Mouse (Mus musculus) hindbrain, embryonic 12.5 days (tissue): ENCODE data around the gene Ugt1a2. TPM values are rescaled to one million over a fixed set of nuclear protein-coding genes. Genes with fewer than 3 reads are reported as not detected.

Experiments
- ATAC-seq: fragments of 200-750 bp; cut with Nextera tagmentation; 2 replicates; pipeline ENCODE4 v1.8.0; 2017; ENCODE audit warnings: moderate TSS enrichment; ENCODE audit not compliant: low FRiP score
- H3K27ac ChIP-seq: fragments of 300-500 bp; sonication (generic); 2 replicates; pipeline ENCODE4 v1.5.1; 2016; ENCODE audit warnings: mild to moderate bottlenecking
- H3K27me3 ChIP-seq: fragments of 300-500 bp; sonication (generic); 2 replicates; pipeline ENCODE4 v1.6.1; 2016; ENCODE audit warnings: mild to moderate bottlenecking
- H3K36me3 ChIP-seq: fragments of 300-500 bp; sonication (generic); 2 replicates; pipeline ENCODE4 v1.6.1; 2016; ENCODE audit warnings: mild to moderate bottlenecking
- H3K4me1 ChIP-seq: fragments of 300-500 bp; sonication (generic); 2 replicates; pipeline ENCODE4 v1.6.1; 2016
- H3K4me2 ChIP-seq: fragments of 300-500 bp; sonication (generic); replicated peaks from 2 replicates; pipeline ENCODE4 v1.6.1; 2016; ENCODE audit warnings: mild to moderate bottlenecking
- H3K4me3 ChIP-seq: fragments of 300-500 bp; sonication (generic); 2 replicates; pipeline ENCODE4 v1.5.1; 2016; ENCODE audit warnings: mild to moderate bottlenecking
- H3K9ac ChIP-seq: fragments of 300-500 bp; sonication (generic); 2 replicates; pipeline ENCODE4 v1.6.1; 2016; ENCODE audit warnings: mild to moderate bottlenecking, moderate library complexity
- H3K9me3 ChIP-seq: fragments of 300-500 bp; sonication (generic); replicated peaks from 2 replicates; pipeline ENCODE4 v1.6.1; 2016; ENCODE audit warnings: mild to moderate bottlenecking
- WGBS: fragments of 180-500 bp; shearing (Covaris S2); methylation state at CpG from one replicate; pipeline ENCODE4 v1.1.7; 2016; 5-methylcytosine and 5-hydroxymethylcytosine counted together
- polyA plus RNA-seq: library from polyadenylated mRNA; unstranded; fragments of >200 nt; fragmentation: Nextera tagmentation; extraction: Ambion mirVana; gene quantifications from 2 replicates; pipeline ENCODE4 v1.2.1, GENCODE M21; 2016

Ugt1a2 gene
- polyA plus RNA-seq, 1 experiment from 2014 or later = 0.10 TPM

- no peak overlapping the region for H3K27ac ChIP-seq
- H3K36me3 ChIP-seq = peaks cover 28% of the 10 kb centered on the region
- no peak overlapping the region for H3K4me3 ChIP-seq
- H3K4me2 ChIP-seq = no peak overlapping the region
- no peak for ATAC-seq
- no peak overlapping the region for H3K9ac ChIP-seq
- 80% methylated on average over 10 of the region's 10 CpGs for WGBS
- peaks cover 78% of the 10 kb centered on the region for H3K9me3 ChIP-seq
- no peaks in the 10 kb centered on the region for H3K4me1 ChIP-seq
- no peaks in the 10 kb centered on the region for H3K27me3 ChIP-seq
Observed at GRCm38 (mm10) chr1:88256886-88257663, 56.7 kb downstream of the Ugt1a2 start.

DNA sequence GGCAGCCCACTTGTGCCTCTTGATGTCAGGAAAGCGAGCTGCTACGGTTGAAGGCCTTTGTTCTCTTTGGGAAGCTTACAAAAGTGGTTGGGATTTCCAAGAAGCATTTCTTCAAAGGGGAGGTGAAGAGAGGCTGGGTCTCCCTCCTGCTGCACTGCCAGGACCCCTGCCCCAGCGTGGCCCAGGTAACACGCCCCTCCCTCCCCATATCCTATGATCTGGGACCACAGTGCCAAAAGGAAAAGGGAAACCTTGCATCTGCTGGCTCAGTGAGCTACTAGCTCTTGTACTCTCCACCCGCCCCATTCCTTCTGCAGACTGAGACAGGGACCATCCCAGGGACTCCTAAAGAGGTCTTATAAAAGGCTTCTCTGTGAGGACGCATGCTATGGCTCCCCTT is 57.3 kb downstream of the Ugt1a2 start:
- Histone ChIP-seq H3K4me2 (no peak overlapping the region), H3K4me1 (no peaks in the 10 kb centered on the region), H3K9ac (no peak overlapping the region), H3K36me3 (peaks cover 34% of the 10 kb centered on the region), H3K27ac (no peak overlapping the region), H3K27me3 (no peaks in the 10 kb centered on the region), H3K9me3 (peaks cover 71% of the 10 kb centered on the region), H3K4me3 (no peak overlapping the region)
- no peak for ATAC-seq
- 81% methylated on average over 6 of the region's 6 CpGs for WGBS

DNA sequence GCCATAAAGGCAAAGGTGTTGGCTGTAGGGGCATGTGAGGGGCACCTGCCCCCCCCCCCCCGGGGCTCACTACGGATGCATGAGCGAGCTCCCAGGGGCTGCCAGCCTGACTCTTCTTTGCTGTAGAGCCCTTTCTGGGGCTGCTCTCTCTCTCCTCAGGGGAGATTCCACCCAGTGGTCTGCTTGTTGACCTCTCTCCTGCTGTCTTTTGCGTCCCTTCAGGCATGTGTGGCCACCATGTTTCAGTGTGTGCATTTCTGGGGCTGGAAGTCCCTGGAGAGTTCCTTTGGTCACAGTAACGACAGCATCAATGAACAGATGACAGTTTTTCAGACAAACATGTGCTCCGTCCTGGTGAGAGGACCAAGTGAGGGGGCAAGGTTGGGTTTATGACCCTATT is 58.0 kb downstream of the Ugt1a2 start:
- no peak overlapping the region for H3K27ac ChIP-seq
- H3K4me1 ChIP-seq = no peaks in the 10 kb centered on the region
- peaks cover 41% of the 10 kb centered on the region for H3K36me3 ChIP-seq
- no peak overlapping the region for H3K9ac ChIP-seq
- no peak overlapping the region for H3K4me3 ChIP-seq
- WGBS = 65% methylated on average over 6 of the region's 6 CpGs
- ATAC-seq = no peak
- peaks cover 66% of the 10 kb centered on the region for H3K9me3 ChIP-seq
- no peak overlapping the region for H3K4me2 ChIP-seq
- H3K27me3 ChIP-seq = no peaks in the 10 kb centered on the region

DNA sequence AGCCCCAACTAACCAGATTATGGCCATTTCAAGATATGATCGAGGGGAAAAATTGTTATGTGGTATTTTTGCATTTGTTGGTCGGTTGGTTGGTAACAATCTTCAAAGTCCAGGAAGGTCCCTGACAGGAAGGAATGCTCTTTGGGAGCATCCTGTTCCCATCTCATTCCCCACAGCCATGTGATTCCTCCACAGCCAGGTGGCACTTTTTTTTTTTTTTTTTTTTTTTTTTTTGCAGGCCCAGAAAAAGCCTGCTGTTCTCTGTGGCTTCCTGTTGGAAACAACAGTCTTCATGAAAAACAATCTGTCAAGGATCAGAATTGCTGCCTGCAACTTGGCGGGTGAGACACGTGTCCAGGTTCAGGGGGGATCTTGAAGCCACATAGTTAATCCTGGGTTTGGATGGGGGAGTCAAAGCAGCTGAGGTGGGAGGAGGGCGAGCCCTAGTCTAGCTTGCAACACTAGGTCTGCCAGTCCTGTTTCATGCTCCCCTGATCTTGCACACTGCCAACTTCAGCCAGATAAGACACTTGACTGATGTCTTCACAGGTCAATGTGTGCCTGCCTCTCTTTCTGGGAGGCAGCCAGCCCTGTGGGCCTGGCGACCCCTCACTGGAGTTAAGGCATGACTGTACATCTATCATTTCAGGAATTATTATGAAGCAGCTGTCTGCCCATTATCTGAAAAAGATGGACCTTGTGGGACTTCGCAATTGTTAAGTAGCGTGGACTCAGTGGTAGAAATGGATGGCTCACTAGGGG is 58.7 kb downstream of the Ugt1a2 start:
- Histone ChIP-seq H3K9me3 (peaks cover 67% of the 10 kb centered on the region), H3K4me2 (no peak overlapping the region), H3K36me3 (peaks cover 48% of the 10 kb centered on the region), H3K9ac (no peak overlapping the region), H3K4me1 (no peaks in the 10 kb centered on the region), H3K4me3 (no peak overlapping the region), H3K27me3 (no peaks in the 10 kb centered on the region), H3K27ac (no peak overlapping the region)
- 0 out of 2 replicates have a peak, but pooled peaks have one; percentile 0 for ATAC-seq
- WGBS = 77% methylated on average over 8 of the region's 8 CpGs

DNA sequence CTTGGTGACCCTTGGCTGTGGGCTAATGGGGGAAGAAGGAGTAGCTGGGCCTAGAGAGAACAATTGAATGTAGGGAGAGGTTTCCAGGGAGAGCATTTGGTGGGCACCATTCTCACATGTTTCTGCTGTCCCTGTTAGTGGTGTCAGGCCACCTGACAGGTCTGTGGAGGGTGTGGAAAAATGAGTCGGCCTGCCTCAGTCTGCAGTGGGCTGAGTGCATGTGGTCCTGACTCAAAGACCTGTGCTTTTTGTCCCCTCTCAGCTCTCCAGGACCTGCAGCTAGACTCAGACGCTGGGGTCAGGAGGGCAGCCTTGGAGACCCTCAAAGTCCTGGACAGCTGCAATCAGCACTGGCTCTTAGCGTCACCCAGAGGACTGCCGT is 59.2 kb downstream of the Ugt1a2 start:
- H3K4me2 ChIP-seq = no peak overlapping the region
- ATAC-seq = 0 out of 2 replicates have a peak, but pooled peaks have one; percentile 1
- no peak overlapping the region for H3K27ac ChIP-seq
- WGBS = 77% methylated on average over 4 of the region's 4 CpGs
- H3K4me1 ChIP-seq = no peaks in the 10 kb centered on the region
- H3K9ac ChIP-seq = no peak overlapping the region
- no peak overlapping the region for H3K4me3 ChIP-seq
- no peaks in the 10 kb centered on the region for H3K27me3 ChIP-seq
- H3K9me3 ChIP-seq = peaks cover 61% of the 10 kb centered on the region
- peaks cover 54% of the 10 kb centered on the region for H3K36me3 ChIP-seq

GRCm38 (mm10) chr1:88260114-88260513 is 59.7 kb downstream of the Ugt1a2 start:
- peak; percentile 2; the same call in 1 of the 2 replicates for ATAC-seq
- Histone ChIP-seq H3K9ac (no peak overlapping the region), H3K9me3 (peaks cover 58% of the 10 kb centered on the region), H3K4me2 (no peak overlapping the region), H3K36me3 (peaks cover 58% of the 10 kb centered on the region), H3K27me3 (no peaks in the 10 kb centered on the region), H3K27ac (no peak overlapping the region), H3K4me3 (no peak overlapping the region), H3K4me1 (no peaks in the 10 kb centered on the region)
- WGBS = 81% methylated on average over 6 of the region's 6 CpGs

- no peak overlapping the region for H3K4me3 ChIP-seq
- 84% methylated on average over 10 of the region's 10 CpGs for WGBS
- H3K9ac ChIP-seq = no peak overlapping the region
- no peak for ATAC-seq
- H3K27me3 ChIP-seq = no peaks in the 10 kb centered on the region
- H3K9me3 ChIP-seq = peaks cover 57% of the 10 kb centered on the region
- H3K36me3 ChIP-seq = peaks cover 65% of the 10 kb centered on the region
- no peak overlapping the region for H3K27ac ChIP-seq
- H3K4me1 ChIP-seq = no peaks in the 10 kb centered on the region
- H3K4me2 ChIP-seq = no peak overlapping the region
Observed at GRCm38 (mm10) chr1:88260604-88261377, 60.4 kb downstream of the Ugt1a2 start.

GRCm38 (mm10) chr1:88261706-88262105 is 61.3 kb downstream of the Ugt1a2 start:
- Histone ChIP-seq H3K4me3 (no peak overlapping the region), H3K9me3 (peaks cover 48% of the 10 kb centered on the region), H3K36me3 (peaks cover 74% of the 10 kb centered on the region), H3K4me1 (no peaks in the 10 kb centered on the region), H3K4me2 (no peak overlapping the region), H3K27me3 (no peaks in the 10 kb centered on the region), H3K27ac (no peak overlapping the region), H3K9ac (no peak overlapping the region)
- ATAC-seq = no peak
- WGBS = 85% methylated on average over 7 of the region's 7 CpGs

DNA sequence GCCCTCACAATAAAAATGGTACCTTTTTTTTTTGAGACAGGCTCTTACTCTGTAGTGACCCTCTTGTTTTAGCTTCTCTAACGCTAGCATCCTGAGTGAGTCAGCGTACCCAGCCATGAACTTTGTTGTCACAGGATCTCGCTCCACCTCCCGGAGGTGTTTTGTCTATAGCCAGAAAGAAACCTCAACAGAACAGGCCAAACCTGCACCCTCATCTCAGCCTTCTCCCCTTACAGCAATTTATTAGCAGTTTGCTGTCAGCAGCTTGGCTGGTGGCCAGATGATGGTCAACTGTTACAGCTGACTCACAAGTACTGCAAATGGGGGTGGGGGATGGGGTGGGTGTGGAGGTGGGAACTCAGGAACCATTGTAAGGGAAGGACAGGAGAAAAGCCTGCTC is 61.9 kb downstream of the Ugt1a2 start:
- Histone ChIP-seq H3K9me3 (peaks cover 43% of the 10 kb centered on the region), H3K27me3 (no peaks in the 10 kb centered on the region), H3K36me3 (peaks cover 80% of the 10 kb centered on the region), H3K4me2 (no peak overlapping the region), H3K4me3 (no peak overlapping the region), H3K4me1 (no peaks in the 10 kb centered on the region), H3K9ac (no peak overlapping the region), H3K27ac (no peak overlapping the region)
- no peak for ATAC-seq
- WGBS = 83% methylated on average over 4 of the region's 4 CpGs

GRCm38 (mm10) chr1:88262961-88263360 is 62.6 kb downstream of the Ugt1a2 start:
- Histone ChIP-seq H3K36me3 (peaks cover 87% of the 10 kb centered on the region), H3K27ac (no peak overlapping the region), H3K27me3 (no peaks in the 10 kb centered on the region), H3K9me3 (peaks cover 36% of the 10 kb centered on the region), H3K4me3 (no peak overlapping the region), H3K9ac (no peak overlapping the region), H3K4me2 (no peak overlapping the region), H3K4me1 (no peaks in the 10 kb centered on the region)
- ATAC-seq = no peak
- 78% methylated on average over 6 of the region's 6 CpGs for WGBS

- WGBS = 92% methylated on average over 5 of the region's 5 CpGs
Observed at GRCm38 (mm10) chr1:88263778-88264177, 63.4 kb downstream of the Ugt1a2 start.

DNA sequence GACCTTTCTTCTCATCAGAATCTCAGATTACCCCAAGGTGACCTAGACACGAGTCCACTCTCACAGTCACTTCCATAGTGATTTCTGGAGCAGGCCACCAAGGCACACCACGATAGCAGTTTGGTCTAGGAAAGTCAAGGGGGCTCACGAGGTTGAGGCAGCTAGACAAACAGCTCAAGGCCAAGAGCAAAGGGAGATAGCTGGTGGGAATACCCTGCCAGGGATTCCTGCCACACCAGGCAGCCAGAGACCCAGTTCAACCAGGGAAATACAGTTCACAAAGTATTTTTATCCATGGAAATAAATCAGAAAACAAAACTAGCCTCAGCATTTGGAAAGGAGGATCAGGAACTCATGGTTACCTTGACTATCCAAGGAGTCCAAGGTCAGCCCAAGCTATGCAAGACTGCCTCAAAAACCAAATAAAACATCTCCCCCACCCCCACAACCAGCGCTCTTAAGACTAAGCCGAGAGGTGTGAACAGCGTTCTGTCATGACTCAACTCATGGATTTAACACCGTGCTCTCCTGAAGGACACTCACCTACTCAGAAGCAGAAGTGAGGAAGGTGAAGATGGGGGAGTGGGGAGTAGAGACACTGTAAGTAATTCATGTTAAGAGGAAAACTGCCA is 64.0 kb downstream of the Ugt1a2 start:
- Histone ChIP-seq H3K9me3 (peaks cover 27% of the 10 kb centered on the region), H3K4me2 (no peak overlapping the region), H3K27me3 (no peaks in the 10 kb centered on the region), H3K27ac (no peak overlapping the region), H3K9ac (no peak overlapping the region), H3K4me3 (no peak overlapping the region), H3K4me1 (no peaks in the 10 kb centered on the region), H3K36me3 (peaks cover 99% of the 10 kb centered on the region)
- WGBS = 92% methylated on average over 7 of the region's 7 CpGs
- ATAC-seq = no peak

More at GRCm38 (mm10) chr1:88263778-88264177, 63.4 kb downstream of the Ugt1a2 start:
- no peak overlapping the region for H3K9ac ChIP-seq
- no peak overlapping the region for H3K4me3 ChIP-seq
- H3K4me2 ChIP-seq = no peak overlapping the region
- ATAC-seq = no peak
- H3K4me1 ChIP-seq = no peaks in the 10 kb centered on the region
- H3K9me3 ChIP-seq = peaks cover 30% of the 10 kb centered on the region
- no peaks in the 10 kb centered on the region for H3K27me3 ChIP-seq
- peaks cover 95% of the 10 kb centered on the region for H3K36me3 ChIP-seq
- no peak overlapping the region for H3K27ac ChIP-seq
